Mouse (Mus musculus): Measurements from ENCODE around the gene Mvp. TPM values are rescaled to one million over a fixed set of nuclear protein-coding genes. Genes with fewer than 3 reads are reported as not detected.

Gene Mvp
- 11.4 and 12.4 TPM in 2 replicates for polyA plus RNA-seq (2014; fragmentation: Nextera tagmentation; extraction: Ambion mirVana)

DNA sequence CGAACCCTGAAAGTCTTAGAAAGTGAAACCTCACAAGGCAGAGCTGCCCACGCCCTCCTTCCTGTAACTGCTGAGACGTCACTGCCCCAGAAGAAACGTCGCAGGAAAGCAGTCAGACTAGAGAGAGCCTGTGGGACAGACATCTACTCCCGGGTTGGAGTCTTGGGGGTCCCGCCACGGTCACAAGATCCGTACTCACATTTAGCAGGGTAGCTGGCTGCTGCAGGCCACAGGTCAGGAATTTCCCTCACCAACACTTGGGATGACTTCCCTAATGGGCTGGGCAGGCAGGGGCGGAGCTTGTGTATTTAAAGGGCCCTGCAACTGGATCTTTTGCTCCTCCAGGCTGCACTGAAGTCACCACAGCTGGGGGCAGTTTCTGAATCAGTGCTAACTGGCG, at the start of gene Mvp:
TSS of gene Mvp (minus strand) at position 302 of the 400 bp plus-strand sequence.
- Histone ChIP-seq H3K27me3 (ENCODE audit: control insufficient read depth, insufficient read depth, low read length) (no peaks in the 10 kb centered on the region), H3K27ac (ENCODE audit: low read length) (peak within 1 kb of the TSS; percentile 97; the same call in 1 of the 2 replicates)
- ATAC-seq (ENCODE audit: insufficient number of reproducible peaks, insufficient read depth, low FRiP score, low read depth): no peak

DNA sequence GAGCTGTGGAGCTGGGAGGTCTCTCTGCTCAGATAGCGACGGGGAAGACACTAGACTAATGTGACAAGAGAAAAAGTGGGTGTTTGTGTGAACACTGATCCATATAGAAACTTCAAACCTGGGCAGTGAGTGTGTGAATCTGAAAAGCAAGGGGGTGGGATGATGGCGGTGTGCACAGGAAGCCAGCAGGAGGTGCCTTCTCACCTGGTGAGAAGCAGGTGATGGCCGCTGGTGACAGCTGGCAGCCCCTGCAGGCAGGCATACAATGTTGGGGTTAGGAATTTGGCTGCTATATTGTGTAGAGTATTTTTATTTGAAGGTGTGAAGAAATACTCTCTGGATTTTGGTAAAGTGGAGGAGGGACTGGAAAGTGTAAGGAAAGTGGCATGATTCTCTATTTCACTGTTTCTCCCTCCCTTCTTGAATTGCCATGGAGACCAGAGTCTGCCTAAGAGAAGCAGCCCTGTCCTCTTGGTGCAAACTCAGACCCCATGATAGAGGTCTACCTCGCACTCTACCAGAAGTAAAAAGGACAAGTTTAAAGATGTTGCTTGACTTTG, 40.7 kb upstream of the Mvp start:
- Histone ChIP-seq H3K4me3 (ENCODE audit: low read depth, low read length) (no peak overlapping the region), H3K27ac (ENCODE audit: low read length) (no peak overlapping the region), H3K36me3 (ENCODE audit: control insufficient read depth, insufficient read depth, low read length) (no peaks in the 10 kb centered on the region), H3K4me2 (replicated peaks; ENCODE audit: low read depth, low read length) (no peak overlapping the region), H3K9me3 (ENCODE audit: control insufficient read depth, low read depth, low read length) (no peaks in the 10 kb centered on the region), H3K4me1 (ENCODE audit: control insufficient read depth, insufficient read depth, low read length) (no peaks in the 10 kb centered on the region), H3K9ac (replicated peaks; ENCODE audit: low read depth, low read length) (no peak overlapping the region), H3K27me3 (ENCODE audit: control insufficient read depth, insufficient read depth, low read length) (no peaks in the 10 kb centered on the region)
- 57% methylated on average over 5 of the region's 5 CpGs for WGBS
- no peak for ATAC-seq (ENCODE audit: insufficient number of reproducible peaks, insufficient read depth, low FRiP score, low read depth)

More for the DNA sequence above, at the start of gene Mvp:
- H3K9me3 ChIP-seq (ENCODE audit: control insufficient read depth, low read depth, low read length): no peaks in the 10 kb centered on the region
- peak within 1 kb of the TSS; percentile 79 for H3K4me2 ChIP-seq (replicated peaks; ENCODE audit: low read depth, low read length)
- peak within 1 kb of the TSS; percentile 68 for H3K9ac ChIP-seq (replicated peaks; ENCODE audit: low read depth, low read length)
- peaks cover 38% of the 10 kb centered on the region for H3K4me1 ChIP-seq (ENCODE audit: control insufficient read depth, insufficient read depth, low read length)
- H3K4me3 ChIP-seq (ENCODE audit: low read depth, low read length): peak within 1 kb of the TSS; percentile 62
- H3K36me3 ChIP-seq (ENCODE audit: control insufficient read depth, insufficient read depth, low read length): peaks cover 12% of the 10 kb centered on the region
- WGBS: 26% methylated on average over 11 of the region's 11 CpGs

DNA sequence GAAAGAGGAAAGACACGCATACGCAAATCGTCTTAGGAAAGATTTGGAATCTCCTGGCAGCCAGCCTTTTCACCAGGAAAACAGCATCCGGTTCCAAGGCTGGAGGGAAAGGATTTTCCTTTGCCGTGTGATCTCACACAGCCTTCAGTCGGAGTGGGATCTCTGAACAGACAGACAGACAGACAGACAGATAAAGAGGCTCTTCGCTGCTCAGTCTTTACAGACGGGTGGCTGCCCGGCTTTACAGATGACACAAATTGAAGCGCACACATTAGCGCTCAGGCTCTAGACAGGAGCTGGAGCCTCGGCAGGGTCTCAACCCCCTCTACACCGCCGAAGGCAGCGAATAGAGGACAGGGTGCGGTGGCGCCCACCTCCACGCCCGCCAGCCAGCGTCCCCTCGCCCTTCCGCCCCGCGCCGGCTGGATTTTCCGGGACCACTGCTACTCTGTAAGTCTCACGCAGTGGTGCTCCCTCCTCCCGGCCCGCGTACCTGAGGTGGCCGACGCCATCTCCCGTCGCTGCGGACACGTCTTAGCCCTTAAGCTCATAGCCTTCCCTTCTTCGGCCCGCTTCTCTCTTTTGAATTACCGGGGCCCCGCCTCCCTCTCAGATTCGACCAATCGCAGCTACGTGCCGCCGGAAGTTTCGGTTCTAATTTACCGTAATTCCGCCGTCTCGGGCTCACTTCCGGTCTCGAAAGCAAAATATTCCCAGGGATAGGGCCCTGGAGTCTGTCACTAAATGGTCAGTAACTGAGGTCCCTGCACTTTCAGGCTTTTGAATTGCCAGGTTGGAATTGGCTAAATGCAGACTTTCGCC, 27.6 kb upstream of the Mvp start, which contains the start of gene Kif22:
TSS of gene Kif22 (minus strand) at position 621 of the 822 bp plus-strand sequence.
- Histone ChIP-seq H3K27ac (ENCODE audit: low read length) (peak within 1 kb of the TSS; percentile 48; the same call in 1 of the 2 replicates), H3K4me1 (ENCODE audit: control insufficient read depth, insufficient read depth, low read length) (peaks cover 6% of the 10 kb centered on the region), H3K4me3 (ENCODE audit: low read depth, low read length) (peak within 1 kb of the TSS; percentile 62), H3K27me3 (ENCODE audit: control insufficient read depth, insufficient read depth, low read length) (no peaks in the 10 kb centered on the region), H3K36me3 (ENCODE audit: control insufficient read depth, insufficient read depth, low read length) (no peaks in the 10 kb centered on the region; the same call in 1 of the 2 replicates), H3K4me2 (replicated peaks; ENCODE audit: low read depth, low read length) (peak within 1 kb of the TSS; percentile 60), H3K9ac (replicated peaks; ENCODE audit: low read depth, low read length) (peak within 1 kb of the TSS; percentile 54), H3K9me3 (ENCODE audit: control insufficient read depth, low read depth, low read length) (no peaks in the 10 kb centered on the region)
- ATAC-seq (ENCODE audit: insufficient number of reproducible peaks, insufficient read depth, low FRiP score, low read depth): peak; percentile 87
- WGBS: under 1% methylated on average over 53 of the region's 53 CpGs

DNA sequence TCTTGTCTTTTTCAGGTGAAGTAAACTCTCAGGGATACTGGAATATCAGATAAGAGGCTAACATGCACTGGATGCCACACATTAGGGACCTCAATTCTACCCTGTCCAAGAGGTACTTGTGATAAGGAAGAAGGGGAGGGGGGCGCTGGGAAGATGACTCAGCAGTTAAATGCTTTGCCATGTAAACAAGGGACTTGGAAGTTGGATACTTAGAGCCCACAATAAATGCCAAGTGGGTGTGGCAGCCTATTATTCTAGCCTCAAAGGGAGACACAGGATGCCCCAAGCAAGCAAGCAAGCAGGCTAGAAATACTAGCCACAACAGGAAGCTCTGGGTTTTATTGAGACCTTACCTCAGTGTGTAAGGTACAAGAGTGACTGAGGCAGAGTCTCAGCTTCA, 16.8 kb upstream of the Mvp start:
- peaks cover 6% of the 10 kb centered on the region; the same call in 1 of the 2 replicates for H3K4me1 ChIP-seq (ENCODE audit: control insufficient read depth, insufficient read depth, low read length)
- H3K9me3 ChIP-seq (ENCODE audit: control insufficient read depth, low read depth, low read length): no peaks in the 10 kb centered on the region
- H3K27me3 ChIP-seq (ENCODE audit: control insufficient read depth, insufficient read depth, low read length): no peaks in the 10 kb centered on the region
- 81% methylated on average over 1 of the region's 1 CpGs for WGBS
- ATAC-seq (ENCODE audit: insufficient number of reproducible peaks, insufficient read depth, low FRiP score, low read depth): no peak
- H3K27ac ChIP-seq (ENCODE audit: low read length): no peak overlapping the region
- no peak overlapping the region for H3K4me2 ChIP-seq (replicated peaks; ENCODE audit: low read depth, low read length)
- no peak overlapping the region for H3K9ac ChIP-seq (replicated peaks; ENCODE audit: low read depth, low read length)
- H3K4me3 ChIP-seq (ENCODE audit: low read depth, low read length): no peak overlapping the region
- H3K36me3 ChIP-seq (ENCODE audit: control insufficient read depth, insufficient read depth, low read length): peaks cover 56% of the 10 kb centered on the region

DNA sequence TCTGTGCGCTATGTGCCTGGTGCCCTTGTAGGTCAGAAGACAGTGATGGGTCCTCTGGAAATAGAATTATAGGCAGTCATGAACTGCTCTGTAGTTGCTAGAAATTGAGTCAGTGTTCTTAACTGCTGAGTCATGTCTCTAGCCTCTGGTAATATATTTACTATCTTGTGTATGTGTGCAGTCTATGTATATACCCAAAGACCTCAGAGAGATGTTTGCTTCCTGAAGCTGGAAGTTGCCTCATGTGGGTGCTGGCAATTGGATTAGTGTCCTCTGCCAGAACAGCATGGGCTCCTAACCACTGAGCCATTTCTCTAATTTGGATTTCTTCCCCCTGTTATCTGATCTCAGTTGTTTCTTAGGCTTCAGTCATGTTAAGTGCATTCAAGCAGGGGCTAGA, 15.8 kb upstream of the Mvp start:
- no peak overlapping the region for H3K27ac ChIP-seq (ENCODE audit: low read length)
- H3K9ac ChIP-seq (replicated peaks; ENCODE audit: low read depth, low read length): no peak overlapping the region
- ATAC-seq (ENCODE audit: insufficient number of reproducible peaks, insufficient read depth, low FRiP score, low read depth): no peak
- no peaks in the 10 kb centered on the region for H3K9me3 ChIP-seq (ENCODE audit: control insufficient read depth, low read depth, low read length)
- no peak overlapping the region for H3K4me3 ChIP-seq (ENCODE audit: low read depth, low read length)
- H3K27me3 ChIP-seq (ENCODE audit: control insufficient read depth, insufficient read depth, low read length): no peaks in the 10 kb centered on the region
- WGBS: 97% methylated on average over 1 of the region's 1 CpGs
- peaks cover 6% of the 10 kb centered on the region; the same call in 1 of the 2 replicates for H3K4me1 ChIP-seq (ENCODE audit: control insufficient read depth, insufficient read depth, low read length)
- H3K4me2 ChIP-seq (replicated peaks; ENCODE audit: low read depth, low read length): no peak overlapping the region
- peaks cover 49% of the 10 kb centered on the region for H3K36me3 ChIP-seq (ENCODE audit: control insufficient read depth, insufficient read depth, low read length)

DNA sequence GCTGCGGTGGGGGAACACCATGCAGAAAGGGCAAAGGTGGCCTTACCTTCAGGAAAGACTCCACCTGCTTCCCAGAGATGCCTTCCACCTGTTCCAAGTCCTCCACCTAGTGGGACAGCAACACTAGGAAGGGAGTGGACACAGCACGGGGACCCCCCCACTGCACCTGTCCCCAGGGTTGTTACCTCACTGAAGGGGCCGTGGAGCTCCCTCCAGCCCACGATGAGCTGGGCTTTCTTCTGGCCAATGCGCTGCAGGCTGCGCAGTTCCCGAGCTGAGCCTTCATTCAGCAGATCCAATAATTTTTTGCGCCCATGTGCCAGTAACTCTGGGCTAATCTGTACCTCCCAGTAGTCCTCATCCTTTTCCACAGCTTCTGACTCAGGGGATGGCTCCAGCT, 13.5 kb upstream of the Mvp start:
- Histone ChIP-seq H3K36me3 (ENCODE audit: control insufficient read depth, insufficient read depth, low read length) (peaks cover 46% of the 10 kb centered on the region), H3K9ac (replicated peaks; ENCODE audit: low read depth, low read length) (peak overlapping the region; percentile 37), H3K4me3 (ENCODE audit: low read depth, low read length) (peak overlapping the region; percentile 95), H3K9me3 (ENCODE audit: control insufficient read depth, low read depth, low read length) (no peaks in the 10 kb centered on the region), H3K27ac (ENCODE audit: low read length) (peak overlapping the region; percentile 99), H3K4me2 (replicated peaks; ENCODE audit: low read depth, low read length) (peak overlapping the region; percentile 53), H3K4me1 (ENCODE audit: control insufficient read depth, insufficient read depth, low read length) (peaks cover 25% of the 10 kb centered on the region), H3K27me3 (ENCODE audit: control insufficient read depth, insufficient read depth, low read length) (no peaks in the 10 kb centered on the region)
- 63% methylated on average over 8 of the region's 8 CpGs for WGBS
- no peak for ATAC-seq (ENCODE audit: insufficient number of reproducible peaks, insufficient read depth, low FRiP score, low read depth)

DNA sequence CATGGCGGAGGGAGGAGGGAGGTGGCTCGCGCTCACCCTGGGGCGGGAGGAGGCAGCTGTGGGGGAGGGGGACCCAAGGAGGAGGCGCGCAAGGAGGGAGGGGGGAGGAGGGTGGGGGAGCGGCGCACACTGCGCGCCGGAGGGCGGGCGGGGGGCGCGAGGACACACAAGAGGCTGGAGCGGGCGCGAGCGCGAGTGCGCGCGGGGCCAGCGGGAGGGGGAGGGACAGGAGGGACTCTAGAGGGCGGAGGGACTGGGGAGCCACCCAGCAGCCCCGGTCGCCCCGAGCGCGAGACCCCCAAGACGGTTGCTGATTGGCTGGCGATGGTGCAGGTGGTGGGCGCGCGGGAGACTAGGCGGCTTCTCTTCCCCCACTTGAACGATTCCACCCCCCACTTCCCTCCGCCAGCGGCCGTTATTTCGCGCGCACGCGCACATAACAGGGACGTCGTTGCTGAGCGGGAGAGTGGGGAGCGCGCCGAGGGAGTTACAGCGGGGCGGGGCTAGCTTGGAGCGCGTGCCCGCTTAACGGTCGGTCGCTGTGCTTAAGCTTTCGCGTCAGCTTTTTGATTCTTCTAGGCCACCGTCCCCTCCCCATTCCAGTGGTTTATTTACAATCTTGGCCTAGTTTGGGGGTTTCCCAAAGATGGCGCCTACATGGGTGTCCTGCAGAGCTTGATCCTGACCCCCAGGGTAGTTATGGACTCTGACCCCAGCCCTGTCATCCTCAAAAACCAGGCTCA, 12.7 kb upstream of the Mvp start, which contains the start of gene Maz:
TSS of gene Maz (minus strand) at position 54 of the 743 bp plus-strand sequence.
- Histone ChIP-seq H3K4me3 (ENCODE audit: low read depth, low read length) (peak within 1 kb of the TSS; percentile 95), H3K9me3 (ENCODE audit: control insufficient read depth, low read depth, low read length) (no peaks in the 10 kb centered on the region), H3K9ac (replicated peaks; ENCODE audit: low read depth, low read length) (peak within 1 kb of the TSS; percentile 99), H3K27me3 (ENCODE audit: control insufficient read depth, insufficient read depth, low read length) (no peaks in the 10 kb centered on the region), H3K4me2 (replicated peaks; ENCODE audit: low read depth, low read length) (peak within 1 kb of the TSS; percentile 99), H3K36me3 (ENCODE audit: control insufficient read depth, insufficient read depth, low read length) (peaks cover 46% of the 10 kb centered on the region), H3K4me1 (ENCODE audit: control insufficient read depth, insufficient read depth, low read length) (peaks cover 32% of the 10 kb centered on the region), H3K27ac (ENCODE audit: low read length) (peak within 1 kb of the TSS; percentile 99)
- under 1% methylated on average over 55 of the region's 63 CpGs for WGBS
- peak; percentile 90 for ATAC-seq (ENCODE audit: insufficient number of reproducible peaks, insufficient read depth, low FRiP score, low read depth)

DNA sequence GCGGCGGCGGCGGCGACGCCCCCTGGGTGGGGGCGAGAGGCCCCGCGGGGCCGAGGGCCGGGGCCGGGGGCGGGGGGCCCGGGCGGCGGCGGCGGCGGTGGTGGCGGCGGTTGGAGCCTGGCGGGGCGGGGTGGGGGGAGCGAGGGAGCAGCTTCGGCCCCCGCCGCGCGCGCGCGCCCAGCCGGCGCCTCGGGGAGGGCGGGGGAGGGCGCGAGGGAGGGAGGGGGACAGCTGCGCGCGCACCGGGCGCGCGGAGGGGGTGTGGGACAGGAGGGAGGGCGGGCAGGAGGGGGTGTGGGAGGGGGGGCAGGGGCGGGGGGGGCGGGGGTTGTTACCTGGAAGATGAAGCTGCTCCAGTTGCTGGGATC, 12.2 kb upstream of the Mvp start:
- ATAC-seq (ENCODE audit: insufficient number of reproducible peaks, insufficient read depth, low FRiP score, low read depth): no peak; the same call in 1 of the 2 replicates
- H3K9me3 ChIP-seq (ENCODE audit: control insufficient read depth, low read depth, low read length): no peaks in the 10 kb centered on the region
- H3K4me2 ChIP-seq (replicated peaks; ENCODE audit: low read depth, low read length): peak overlapping the region; percentile 99
- H3K4me3 ChIP-seq (ENCODE audit: low read depth, low read length): peak overlapping the region; percentile 95
- H3K9ac ChIP-seq (replicated peaks; ENCODE audit: low read depth, low read length): peak overlapping the region; percentile 99
- H3K27me3 ChIP-seq (ENCODE audit: control insufficient read depth, insufficient read depth, low read length): no peaks in the 10 kb centered on the region
- WGBS: 0% methylated on average over 6 of the region's 48 CpGs
- H3K4me1 ChIP-seq (ENCODE audit: control insufficient read depth, insufficient read depth, low read length): peaks cover 38% of the 10 kb centered on the region
- peaks cover 46% of the 10 kb centered on the region for H3K36me3 ChIP-seq (ENCODE audit: control insufficient read depth, insufficient read depth, low read length)
- H3K27ac ChIP-seq (ENCODE audit: low read length): peak overlapping the region; percentile 99
